Mouse (Mus musculus) left cerebral cortex, postnatal 25 days (tissue): ENCODE measurements at regions not wholly inside any gene's neighbourhood (a gene's known extent, or its start where the extent isn't known, plus 50 kb on each side); places are given as distances from the start of the nearest gene placed in this dataset.

ENCODE experiments used
- DNase-seq, 2 experiments: peaks; one replicate each; pipeline ENCODE4 v3.0.0; 2022; ENCODE audit warnings: low spot score in 2 of 2, mixed read lengths in 1 of 2
- intact Hi-C: fragments of 180-260 bp; cut with DNase I; formaldehyde crosslinking; loops from one replicate; pipeline ENCODE4 v1.15.1; 2025

- DNase-seq, result no peak
- intact Hi-C loops, result no loop called here
Measured at GRCm38 (mm10) chr2:148517906-148518305, 74.5 kb upstream of the Cd93 start.

GRCm38 (mm10) chr2:148510008-148510681, 66.8 kb upstream of the Cd93 start:
- intact Hi-C loops, result no loop called here
- DNase-seq, result peak; percentile 2 to 22

- no peak for DNase-seq
- intact Hi-C loops, result no loop called here
Measured at GRCm38 (mm10) chr2:148509357-148509756, 66.0 kb upstream of the Cd93 start.

- no peak for DNase-seq
- intact Hi-C loops, result no loop called here
Measured at GRCm38 (mm10) chr2:148507523-148507922, 64.2 kb upstream of the Cd93 start.

GRCm38 (mm10) chr2:148506966-148507365, 63.6 kb upstream of the Cd93 start:
- intact Hi-C loops, result no loop called here
- no peak for DNase-seq

- DNase-seq, result no peak
- intact Hi-C loops, result no loop called here
Measured at GRCm38 (mm10) chr2:148505651-148506050, 62.3 kb upstream of the Cd93 start.

GRCm38 (mm10) chr2:148503143-148503854, 59.9 kb upstream of the Cd93 start:
- no peak for DNase-seq
- intact Hi-C loops, result no loop called here

- no peak for DNase-seq
- intact Hi-C loops, result no loop called here
Measured at GRCm38 (mm10) chr2:148502321-148502720, 59.0 kb upstream of the Cd93 start.

- no peak for DNase-seq
- intact Hi-C loops, result no loop called here
Measured at GRCm38 (mm10) chr2:148500235-148500936, 57.0 kb upstream of the Cd93 start.

GRCm38 (mm10) chr2:148497452-148498302, 54.3 kb upstream of the Cd93 start:
- intact Hi-C loops, result no loop called here
- no peak for DNase-seq

- intact Hi-C loops, result no loop called here
- no peak for DNase-seq
Measured at GRCm38 (mm10) chr2:148496151-148497040, 53.0 kb upstream of the Cd93 start.

GRCm38 (mm10) chr2:148495485-148495884, 52.1 kb upstream of the Cd93 start:
- intact Hi-C loops, result no loop called here
- DNase-seq, result no peak

- no peak for DNase-seq
- intact Hi-C loops, result no loop called here
Measured at GRCm38 (mm10) chr2:148493281-148493680, 49.9 kb upstream of the Cd93 start.
